Comparison of ENCODE assay signal across 25 mouse cellular contexts in the genomic region with DNA sequence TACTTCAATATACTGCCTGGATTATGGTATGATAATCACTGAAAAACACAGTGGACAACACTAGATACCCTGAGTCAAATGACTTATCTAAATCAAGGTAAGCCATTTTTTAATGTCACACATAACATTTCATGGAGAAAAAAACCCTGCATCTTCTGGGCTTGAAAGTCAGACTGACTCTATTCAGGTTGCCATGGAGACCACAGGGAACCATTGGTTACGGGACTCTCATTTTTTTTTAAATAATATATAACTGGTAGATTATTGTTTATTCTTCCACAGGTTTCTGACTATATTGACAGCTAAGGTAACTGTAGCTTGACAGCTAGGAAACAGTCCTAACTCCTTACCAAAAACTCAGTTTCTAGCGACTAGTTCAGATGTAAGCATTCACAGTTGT. TPM values are rescaled to one million over a fixed set of nuclear protein-coding genes. Genes with fewer than 3 reads are reported as not detected.
DNase-seq lines count a peak whose midpoint lies in the region; ATAC-seq and TF ChIP-seq lines count a peak whose summit lies in the region.
"Had no signal": no experiment of that assay in that cellular context is flagged by ENCODE, and none has a peak within 500 bp of the region (broad histone marks: within the 10 kb centered on the region; RNA-seq: fewer than 3 reads in every experiment).

No protein-coding gene starts in this region.

- ATAC-seq in forebrain, postnatal 0 days: peak; percentile 59; the same call in 1 of the 2 replicates
- no peak for ATAC-seq in forebrain, embryonic 12.5 days (ENCODE audit: low FRiP score)
- ATAC-seq in midbrain, embryonic 14.5 days (ENCODE audit: low FRiP score, low TSS enrichment): no peak
- ATAC-seq: inflammation-experienced regulatory T-cells, adult 6 months had no signal

- no peaks in the 10 kb centered on the region for H3K27me3 ChIP-seq in forebrain, postnatal 0 days (ENCODE audit: insufficient read depth, low read length)
- H3K27me3 ChIP-seq in forebrain, embryonic 12.5 days: no peaks in the 10 kb centered on the region
- H3K27me3 ChIP-seq in midbrain, embryonic 14.5 days (ENCODE audit: control insufficient read depth, insufficient read depth, low read length): no peaks in the 10 kb centered on the region
- H3K27me3 ChIP-seq in midbrain, embryonic 10.5 days (ENCODE audit: low read depth, poor library complexity, severe bottlenecking): no peaks in the 10 kb centered on the region
- H3K27me3 ChIP-seq: embryonic facial prominence, embryonic 13.5 days; heart, embryonic 12.5 days had no signal

- DNase-seq in forebrain, postnatal 0 days: peak; percentile 42
- peak; percentile 65 for DNase-seq in midbrain, embryonic 14.5 days
- no peak for DNase-seq in midbrain, embryonic 10.5 days (ENCODE audit: low spot score)
- peak; percentile 29 for DNase-seq in ZHBTc4 (ENCODE audit: low read depth, low spot score)
- peak; percentile 37 for DNase-seq in brain, embryonic 14.5 days (ENCODE audit: low read depth)
- no peak for DNase-seq in adrenal gland, postnatal 14 days
- no peak for DNase-seq in kidney, postnatal 10 days
- DNase-seq: cerebellum, adult 11 months; cerebellum, adult 8-10 months; cerebellum, postnatal 14 days; gastrocnemius, adult 2 months; gastrocnemius, postnatal 25 days; kidney, adult 11 months had no signal

- no peak overlapping the region for H3K9ac ChIP-seq in forebrain, postnatal 0 days
- no peak overlapping the region for H3K9ac ChIP-seq in forebrain, embryonic 12.5 days
- no peak overlapping the region for H3K9ac ChIP-seq in midbrain, embryonic 14.5 days (replicated peaks; ENCODE audit: low read length)
- H3K9ac ChIP-seq: embryonic facial prominence, embryonic 13.5 days; heart, embryonic 12.5 days; hindbrain, embryonic 14.5 days had no signal

- WGBS in forebrain, postnatal 0 days: 56% methylated on average over 2 of the region's 2 CpGs
- 65% methylated on average over 2 of the region's 2 CpGs for WGBS in forebrain, embryonic 12.5 days
- WGBS in midbrain, embryonic 14.5 days: 53% methylated on average over 2 of the region's 2 CpGs
- WGBS in midbrain, embryonic 10.5 days: 79% methylated on average over 2 of the region's 2 CpGs

- H3K36me3 ChIP-seq in forebrain, postnatal 0 days (ENCODE audit: insufficient read depth): no peaks in the 10 kb centered on the region
- no peaks in the 10 kb centered on the region for H3K36me3 ChIP-seq in forebrain, embryonic 12.5 days (replicated peaks)
- no peaks in the 10 kb centered on the region for H3K36me3 ChIP-seq in midbrain, embryonic 14.5 days (ENCODE audit: control insufficient read depth, insufficient read depth, low read length)
- H3K36me3 ChIP-seq in midbrain, embryonic 10.5 days: no peaks in the 10 kb centered on the region
- H3K36me3 ChIP-seq: embryonic facial prominence, embryonic 13.5 days; heart, embryonic 12.5 days had no signal

- no peak for TF ChIP-seq CTCF in forebrain, postnatal 0 days (IDR thresholded peaks at IDR 0.05; ENCODE audit: low read depth)
- TF ChIP-seq CTCF in brain, embryonic 14.5 days (IDR thresholded peaks at IDR 0.05; ENCODE audit: borderline replicate concordance, extremely low read depth, insufficient read depth, insufficient read length): no peak

- H3K4me2 ChIP-seq in forebrain, postnatal 0 days (ENCODE audit: low read depth): no peak overlapping the region
- no peak overlapping the region for H3K4me2 ChIP-seq in forebrain, embryonic 12.5 days
- no peak overlapping the region for H3K4me2 ChIP-seq in midbrain, embryonic 14.5 days (ENCODE audit: low read length)
- H3K4me2 ChIP-seq: embryonic facial prominence, embryonic 13.5 days; hindbrain, embryonic 14.5 days had no signal

- no peak for TF ChIP-seq POLR2A in brain, embryonic 14.5 days (IDR thresholded peaks at IDR 0.05; ENCODE audit: borderline replicate concordance, extremely low read depth, insufficient read depth, insufficient read length, poor library complexity, severe bottlenecking)

- H3K27ac ChIP-seq in forebrain, postnatal 0 days (ENCODE audit: low read depth, low read length): no peak overlapping the region
- H3K27ac ChIP-seq in forebrain, embryonic 12.5 days: no peak overlapping the region
- H3K27ac ChIP-seq in midbrain, embryonic 14.5 days (replicated peaks; ENCODE audit: low read depth, low read length): no peak overlapping the region
- H3K27ac ChIP-seq in midbrain, embryonic 10.5 days (replicated peaks): no peak overlapping the region
- H3K27ac ChIP-seq: embryonic facial prominence, embryonic 13.5 days; gastrocnemius, adult 2 months had no signal

- H3K4me1 ChIP-seq in forebrain, postnatal 0 days (ENCODE audit: insufficient read depth): peaks cover 9% of the 10 kb centered on the region; the same call in 1 of the 2 replicates
- H3K4me1 ChIP-seq in forebrain, embryonic 12.5 days: peaks cover 12% of the 10 kb centered on the region
- H3K4me1 ChIP-seq in midbrain, embryonic 14.5 days (ENCODE audit: control insufficient read depth, insufficient read depth, low read length): peaks cover 9% of the 10 kb centered on the region; the same call in 1 of the 2 replicates
- H3K4me1 ChIP-seq in midbrain, embryonic 10.5 days: peaks cover 13% of the 10 kb centered on the region
- H3K4me1 ChIP-seq: embryonic facial prominence, embryonic 13.5 days had no signal

- no peak overlapping the region for H3K4me3 ChIP-seq in forebrain, postnatal 0 days (ENCODE audit: low read depth, low read length)
- H3K4me3 ChIP-seq in forebrain, embryonic 12.5 days (replicated peaks): no peak overlapping the region
- no peak overlapping the region for H3K4me3 ChIP-seq in midbrain, embryonic 14.5 days (replicated peaks; ENCODE audit: low read depth, low read length)
- no peak overlapping the region for H3K4me3 ChIP-seq in midbrain, embryonic 10.5 days
- H3K4me3 ChIP-seq: embryonic facial prominence, embryonic 13.5 days; gastrocnemius, adult 2 months; heart, embryonic 12.5 days had no signal

- no peaks in the 10 kb centered on the region for H3K9me3 ChIP-seq in forebrain, postnatal 0 days (ENCODE audit: low read length)
- H3K9me3 ChIP-seq in forebrain, embryonic 12.5 days: no peaks in the 10 kb centered on the region
- H3K9me3 ChIP-seq in midbrain, embryonic 14.5 days (ENCODE audit: control insufficient read depth, low read length): no peaks in the 10 kb centered on the region
- H3K9me3 ChIP-seq in midbrain, embryonic 10.5 days (replicated peaks): no peaks in the 10 kb centered on the region
- H3K9me3 ChIP-seq: embryonic facial prominence, embryonic 13.5 days; heart, embryonic 12.5 days had no signal

RNA-seq across cellular contexts. Expression of a gene that starts 6.6 kb away (rescaled TPM):
- not detected in 2 replicates for total RNA-seq in forebrain, postnatal 0 days (2014; rRNA removed)
- not detected in 2 replicates for polyA plus RNA-seq in forebrain, postnatal 0 days (2015; fragmentation: Nextera tagmentation; extraction: Ambion mirVana)
- polyA plus RNA-seq in forebrain, embryonic 12.5 days (2016; fragmentation: Nextera tagmentation; extraction: Ambion mirVana): not detected in 2 replicates
- polyA plus RNA-seq in midbrain, embryonic 14.5 days (2014; fragmentation: Nextera tagmentation; extraction: Ambion mirVana): not detected in 2 replicates
- not detected in 2 replicates for polyA plus RNA-seq in midbrain, embryonic 10.5 days (2016; fragmentation: Nextera tagmentation; extraction: Ambion mirVana)
- 0.10 TPM in 1 of 2 replicates, not detected in the other for polyA plus RNA-seq in brain, embryonic 14.5 days (2012; rRNA removed)
- total RNA-seq in adrenal gland, postnatal 14 days (2021): not detected in 2 replicates
- total RNA-seq: adrenal gland, postnatal 10 days; common myeloid progenitor, adult 5-6 weeks; gastrocnemius, adult 2 months; gastrocnemius, postnatal 25 days; granulocyte monocyte progenitor cell, adult 5-6 weeks; heart, adult 8-10 months; heart, postnatal 25 days had no signal
- polyA plus RNA-seq: embryonic facial prominence, embryonic 13.5 days; heart, embryonic 12.5 days; heart, embryonic 16.5 days; hindbrain, embryonic 14.5 days; inflammation-experienced regulatory T-cells, adult 6 months had no signal

RNA-seq across cellular contexts. Expression of a gene that starts 20.2 kb away (rescaled TPM):
- not detected in 2 replicates for total RNA-seq in forebrain, postnatal 0 days (2014; rRNA removed)
- 0.16 TPM in 1 of 2 replicates, not detected in the other for polyA plus RNA-seq in forebrain, postnatal 0 days (2015; fragmentation: Nextera tagmentation; extraction: Ambion mirVana)
- polyA plus RNA-seq in forebrain, embryonic 12.5 days (2016; fragmentation: Nextera tagmentation; extraction: Ambion mirVana): not detected in 2 replicates
- polyA plus RNA-seq in midbrain, embryonic 14.5 days (2014; fragmentation: Nextera tagmentation; extraction: Ambion mirVana): not detected in 2 replicates
- polyA plus RNA-seq in midbrain, embryonic 10.5 days (2016; fragmentation: Nextera tagmentation; extraction: Ambion mirVana): not detected in 2 replicates
- polyA plus RNA-seq in brain, embryonic 14.5 days (2012; rRNA removed): 0.03 TPM in 1 of 2 replicates, not detected in the other
- total RNA-seq in adrenal gland, postnatal 14 days (2021): not detected in 2 replicates
- total RNA-seq: adrenal gland, postnatal 10 days; common myeloid progenitor, adult 5-6 weeks; ES-E14; gastrocnemius, adult 2 months; gastrocnemius, postnatal 25 days; granulocyte monocyte progenitor cell, adult 5-6 weeks; heart, adult 8-10 months; heart, postnatal 25 days had no signal
- polyA plus RNA-seq: embryonic facial prominence, embryonic 13.5 days; heart, embryonic 12.5 days; heart, embryonic 16.5 days; hindbrain, embryonic 14.5 days; inflammation-experienced regulatory T-cells, adult 6 months had no signal

RNA-seq across cellular contexts. Expression of a gene that starts 35.4 kb away (rescaled TPM):
- total RNA-seq in forebrain, postnatal 0 days (2014; rRNA removed): not detected in 2 replicates
- not detected in 2 replicates for polyA plus RNA-seq in forebrain, postnatal 0 days (2015; fragmentation: Nextera tagmentation; extraction: Ambion mirVana)
- polyA plus RNA-seq in forebrain, embryonic 12.5 days (2016; fragmentation: Nextera tagmentation; extraction: Ambion mirVana): not detected in 2 replicates
- not detected in 2 replicates for polyA plus RNA-seq in midbrain, embryonic 14.5 days (2014; fragmentation: Nextera tagmentation; extraction: Ambion mirVana)
- not detected in 2 replicates for polyA plus RNA-seq in midbrain, embryonic 10.5 days (2016; fragmentation: Nextera tagmentation; extraction: Ambion mirVana)
- not detected in 2 replicates for polyA plus RNA-seq in brain, embryonic 14.5 days (2012; rRNA removed)
- total RNA-seq in adrenal gland, postnatal 14 days (2021): not detected in 2 replicates
- total RNA-seq: adrenal gland, postnatal 10 days; common myeloid progenitor, adult 5-6 weeks; ES-E14; gastrocnemius, adult 2 months; gastrocnemius, postnatal 25 days; granulocyte monocyte progenitor cell, adult 5-6 weeks; heart, adult 8-10 months; heart, postnatal 25 days had no signal
- polyA plus RNA-seq: embryonic facial prominence, embryonic 13.5 days; heart, embryonic 12.5 days; heart, embryonic 16.5 days; hindbrain, embryonic 14.5 days; inflammation-experienced regulatory T-cells, adult 6 months had no signal

RNA-seq across cellular contexts. Expression of a gene that starts 51.4 kb away (rescaled TPM):
- total RNA-seq in forebrain, postnatal 0 days (2014; rRNA removed): not detected in 2 replicates
- not detected in 2 replicates for polyA plus RNA-seq in forebrain, postnatal 0 days (2015; fragmentation: Nextera tagmentation; extraction: Ambion mirVana)
- not detected in 2 replicates for polyA plus RNA-seq in forebrain, embryonic 12.5 days (2016; fragmentation: Nextera tagmentation; extraction: Ambion mirVana)
- not detected in 2 replicates for polyA plus RNA-seq in midbrain, embryonic 14.5 days (2014; fragmentation: Nextera tagmentation; extraction: Ambion mirVana)
- polyA plus RNA-seq in midbrain, embryonic 10.5 days (2016; fragmentation: Nextera tagmentation; extraction: Ambion mirVana): not detected in 2 replicates
- not detected in 2 replicates for polyA plus RNA-seq in brain, embryonic 14.5 days (2012; rRNA removed)
- not detected in 2 replicates for total RNA-seq in adrenal gland, postnatal 14 days (2021)
- total RNA-seq: adrenal gland, postnatal 10 days; common myeloid progenitor, adult 5-6 weeks; ES-E14; gastrocnemius, adult 2 months; gastrocnemius, postnatal 25 days; granulocyte monocyte progenitor cell, adult 5-6 weeks; heart, adult 8-10 months; heart, postnatal 25 days had no signal
- polyA plus RNA-seq: embryonic facial prominence, embryonic 13.5 days; heart, embryonic 12.5 days; heart, embryonic 16.5 days; hindbrain, embryonic 14.5 days; inflammation-experienced regulatory T-cells, adult 6 months had no signal

Comparison
In these comparisons a context has a peak if more than half of its experiments do, and no peak if none do; other contexts are left out.
1. DNase-seq: peak in forebrain, postnatal 0 days (single experiment), midbrain, embryonic 14.5 days (single experiment), ZHBTc4 (single experiment) and brain, embryonic 14.5 days (single experiment); none in midbrain, embryonic 10.5 days (single experiment), adrenal gland, postnatal 14 days (single experiment) and kidney, postnatal 10 days (single experiment).